Mouse (Mus musculus) telencephalon, adult 2 months (tissue): ENCODE data around the gene Tgif2lx2.
"Not testable (repeated sequence)": the region's sequence is repeated elsewhere in the genome, so short reads cannot be mapped to it uniquely, and the experiment has no call there.

ENCODE experiments used
- DNase-seq: peaks from one replicate; pipeline ENCODE4 v3.0.0-alpha.2; 2011; ENCODE audit warnings: low read depth, low spot score

Gene Tgif2lx2

DNA sequence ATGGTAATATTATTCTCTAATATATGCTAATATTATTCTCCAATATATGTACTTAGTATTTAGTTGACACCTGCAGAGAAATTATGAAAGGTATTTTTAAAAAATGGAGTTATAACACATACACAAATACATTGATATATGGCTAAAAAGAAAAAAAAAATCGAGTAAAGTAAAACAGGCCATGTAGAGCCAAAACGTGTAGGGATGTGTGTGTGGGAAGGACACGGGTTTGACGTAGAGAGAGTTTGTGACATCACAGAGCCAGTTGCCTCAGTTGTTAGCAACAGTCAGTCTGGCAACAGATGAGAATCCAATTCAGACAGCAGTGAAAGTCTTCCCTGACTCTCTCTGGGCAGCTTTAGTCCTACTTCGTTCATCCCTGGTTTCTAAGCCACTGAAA, at the start of gene Tgif2lx2:
TSS of gene Tgif2lx2 (plus strand) at position 301 of the 400 bp plus-strand sequence.
- not testable (repeated sequence) for DNase-seq
